Mouse (Mus musculus) lung, embryonic 15.5 days (tissue): ENCODE results near the gene Kif26a. TPM values are rescaled to one million over a fixed set of nuclear protein-coding genes. Genes with fewer than 3 reads are reported as not detected.

Experiments
- ATAC-seq: fragments of 200-750 bp; cut with Nextera tagmentation; 2 replicates; pipeline ENCODE4 v1.8.0; 2017; ENCODE audit warnings: moderate number of reproducible peaks, borderline replicate concordance; ENCODE audit not compliant: low FRiP score, low TSS enrichment; ENCODE audit errors: extremely low read depth
- H3K27ac ChIP-seq: fragments of 300-500 bp; sonication (generic); 2 replicates; pipeline ENCODE4 v1.5.1; 2015; ENCODE audit warnings: moderate library complexity, mild to moderate bottlenecking, inconsistent platforms
- H3K27me3 ChIP-seq: fragments of 300-500 bp; sonication (generic); 2 replicates; pipeline ENCODE4 v1.6.1; 2015; ENCODE audit warnings: inconsistent platforms
- H3K36me3 ChIP-seq: fragments of 300-500 bp; sonication (generic); 2 replicates; pipeline ENCODE4 v1.6.1; 2015; ENCODE audit warnings: inconsistent platforms
- H3K4me1 ChIP-seq: fragments of 300-500 bp; sonication (generic); 2 replicates; pipeline ENCODE4 v1.6.1; 2015; ENCODE audit warnings: inconsistent platforms
- H3K4me2 ChIP-seq: fragments of 300-500 bp; sonication (generic); 2 replicates; pipeline ENCODE4 v1.6.1; 2015; ENCODE audit warnings: inconsistent platforms, mild to moderate bottlenecking, moderate library complexity
- H3K4me3 ChIP-seq: fragments of 300-500 bp; sonication (generic); 2 replicates; pipeline ENCODE4 v1.5.1; 2015; ENCODE audit warnings: mild to moderate bottlenecking, inconsistent platforms
- H3K9ac ChIP-seq: fragments of 300-500 bp; sonication (generic); 2 replicates; pipeline ENCODE4 v1.6.1; 2015; ENCODE audit warnings: inconsistent platforms
- H3K9me3 ChIP-seq: fragments of 300-500 bp; sonication (generic); 2 replicates; pipeline ENCODE4 v1.6.1; 2016; ENCODE audit warnings: inconsistent platforms
- WGBS: fragments of 180-500 bp; shearing (Covaris S2); methylation state at CpG from one replicate; pipeline ENCODE4 v1.1.7; 2015; 5-methylcytosine and 5-hydroxymethylcytosine counted together
- polyA plus RNA-seq: library from polyadenylated mRNA; unstranded; fragments of >200 nt; fragmentation: Nextera tagmentation; extraction: Ambion mirVana; gene quantifications from 2 replicates; pipeline ENCODE4 v1.2.1, GENCODE M21; 2015

The Kif26a gene
- polyA plus RNA-seq, 1 experiment from 2014 or later = 3.2 TPM

- 11% methylated on average over 32 of the region's 32 CpGs for WGBS
- Histone ChIP-seq H3K9ac (peak overlapping the region; percentile 62), H3K27ac (peak overlapping the region; percentile 88; the same call in 1 of the 2 replicates)
Observed at GRCm38 (mm10) chr12:112130957-112131356, 15.1 kb upstream of the Kif26a start.

GRCm38 (mm10) chr12:112140231-112140630 lies 5.8 kb upstream of the Kif26a start:
- peaks cover 50% of the 10 kb centered on the region for H3K27me3 ChIP-seq
- WGBS = 4% methylated on average over 5 of the region's 5 CpGs
- no peak for ATAC-seq

More at GRCm38 (mm10) chr12:112130957-112131356, 15.1 kb upstream of the Kif26a start:
- Histone ChIP-seq H3K27me3 (peaks cover 30% of the 10 kb centered on the region), H3K4me2 (peak overlapping the region; percentile 90), H3K36me3 (no peaks in the 10 kb centered on the region), H3K4me1 (peaks cover 19% of the 10 kb centered on the region), H3K9me3 (no peaks in the 10 kb centered on the region), H3K4me3 (peak overlapping the region; percentile 75)
- peak; percentile 20; the same call in 1 of the 2 replicates for ATAC-seq

DNA sequence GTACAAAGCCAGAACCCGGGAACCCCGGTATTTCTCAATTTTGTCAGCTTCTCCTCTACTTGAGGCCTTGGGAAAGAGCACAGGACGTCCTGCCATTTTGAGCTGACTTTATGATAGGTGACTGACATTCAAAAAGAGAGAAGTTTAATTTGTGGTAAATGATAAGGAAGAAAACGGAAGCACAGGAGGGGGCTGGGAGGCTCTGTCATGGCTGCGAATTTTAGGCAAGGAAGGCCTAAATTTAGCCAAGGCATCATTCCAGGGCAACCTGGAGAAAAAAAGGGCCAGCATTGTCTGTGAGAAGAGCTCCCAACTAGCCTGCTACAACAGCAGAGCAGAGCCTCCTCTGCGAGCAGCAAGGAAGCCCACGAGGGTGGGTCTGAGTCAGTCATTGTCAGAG lies 5.3 kb upstream of the Kif26a start:
- no peak overlapping the region for H3K9ac ChIP-seq
- no peak overlapping the region for H3K27ac ChIP-seq
- H3K9me3 ChIP-seq = no peaks in the 10 kb centered on the region
- H3K27me3 ChIP-seq = peaks cover 54% of the 10 kb centered on the region
- no peak overlapping the region for H3K4me2 ChIP-seq
- peaks cover 21% of the 10 kb centered on the region for H3K4me1 ChIP-seq
- ATAC-seq = no peak
- H3K36me3 ChIP-seq = no peaks in the 10 kb centered on the region
- 56% methylated on average over 7 of the region's 7 CpGs for WGBS
- no peak overlapping the region for H3K4me3 ChIP-seq

More at GRCm38 (mm10) chr12:112140231-112140630, 5.8 kb upstream of the Kif26a start:
- H3K27ac ChIP-seq = no peak overlapping the region
- H3K4me3 ChIP-seq = no peak overlapping the region
- no peaks in the 10 kb centered on the region for H3K36me3 ChIP-seq
- H3K4me2 ChIP-seq = no peak overlapping the region
- H3K9me3 ChIP-seq = no peaks in the 10 kb centered on the region
- H3K9ac ChIP-seq = no peak overlapping the region
- H3K4me1 ChIP-seq = peaks cover 16% of the 10 kb centered on the region

DNA sequence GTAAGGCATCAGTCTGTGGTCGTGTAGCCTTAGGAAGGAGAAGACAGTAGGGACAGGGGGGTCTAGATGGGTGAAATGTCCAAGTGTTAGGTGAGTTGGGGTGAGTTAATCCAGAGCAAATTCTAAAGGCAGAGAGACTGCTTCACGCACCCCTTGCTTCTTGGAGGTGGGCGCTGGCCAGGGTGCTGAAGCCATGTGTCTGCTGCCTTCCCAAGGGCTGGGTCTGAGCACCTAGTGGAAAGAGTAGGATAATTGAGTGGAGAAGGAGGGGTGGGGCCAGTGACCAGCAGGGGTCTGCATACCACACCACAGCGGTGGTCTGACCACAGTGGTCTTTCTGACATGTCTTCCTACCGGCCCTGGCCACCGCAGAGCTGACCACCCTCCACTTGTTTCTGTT lies 4.7 kb upstream of the Kif26a start:
- H3K36me3 ChIP-seq = no peaks in the 10 kb centered on the region
- no peak overlapping the region for H3K27ac ChIP-seq
- H3K27me3 ChIP-seq = peaks cover 58% of the 10 kb centered on the region
- ATAC-seq = no peak
- 4% methylated on average over 6 of the region's 6 CpGs for WGBS
- H3K4me1 ChIP-seq = peaks cover 27% of the 10 kb centered on the region
- no peaks in the 10 kb centered on the region for H3K9me3 ChIP-seq
- no peak overlapping the region for H3K9ac ChIP-seq
- no peak overlapping the region for H3K4me3 ChIP-seq
- H3K4me2 ChIP-seq = no peak overlapping the region

- H3K4me1 ChIP-seq = peaks cover 42% of the 10 kb centered on the region
- peaks cover 74% of the 10 kb centered on the region for H3K27me3 ChIP-seq
- no peak overlapping the region for H3K9ac ChIP-seq
- WGBS = 6% methylated on average over 14 of the region's 14 CpGs
- no peak for ATAC-seq
- H3K36me3 ChIP-seq = no peaks in the 10 kb centered on the region
- no peaks in the 10 kb centered on the region for H3K9me3 ChIP-seq
- H3K4me2 ChIP-seq = peak overlapping the region; percentile 93
- no peak overlapping the region for H3K27ac ChIP-seq
- peak overlapping the region; percentile 34; the same call in 1 of the 2 replicates for H3K4me3 ChIP-seq
Observed at GRCm38 (mm10) chr12:112143116-112143832, 2.7 kb upstream of the Kif26a start.

DNA sequence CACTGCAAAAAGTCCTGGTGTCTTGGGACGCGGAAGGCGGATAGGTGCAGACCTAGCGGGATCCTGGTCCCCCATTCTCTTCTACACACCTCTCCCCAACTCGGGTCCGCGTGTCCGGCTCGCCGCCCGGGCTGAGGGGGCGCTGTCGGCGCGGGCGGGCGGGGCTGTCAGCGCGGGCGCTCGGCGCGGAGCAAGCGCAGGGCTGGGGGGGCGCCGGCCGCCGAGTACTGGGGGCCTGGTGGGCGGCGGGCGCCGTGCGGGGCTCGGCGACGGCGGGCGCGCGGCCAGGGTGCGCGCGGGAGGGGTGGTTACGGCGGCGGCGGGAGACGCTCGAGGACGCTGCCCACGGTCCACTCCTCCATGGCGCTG lies 2.2 kb upstream of the Kif26a start:
- Histone ChIP-seq H3K9ac (peak overlapping the region; percentile 13; the same call in 1 of the 2 replicates), H3K4me1 (peaks cover 42% of the 10 kb centered on the region), H3K4me2 (peak overlapping the region; percentile 93), H3K27me3 (peaks cover 74% of the 10 kb centered on the region), H3K9me3 (no peaks in the 10 kb centered on the region), H3K4me3 (peak overlapping the region; percentile 34), H3K36me3 (no peaks in the 10 kb centered on the region), H3K27ac (no peak overlapping the region)
- ATAC-seq = no peak
- WGBS = 0% methylated on average over 22 of the region's 52 CpGs

DNA sequence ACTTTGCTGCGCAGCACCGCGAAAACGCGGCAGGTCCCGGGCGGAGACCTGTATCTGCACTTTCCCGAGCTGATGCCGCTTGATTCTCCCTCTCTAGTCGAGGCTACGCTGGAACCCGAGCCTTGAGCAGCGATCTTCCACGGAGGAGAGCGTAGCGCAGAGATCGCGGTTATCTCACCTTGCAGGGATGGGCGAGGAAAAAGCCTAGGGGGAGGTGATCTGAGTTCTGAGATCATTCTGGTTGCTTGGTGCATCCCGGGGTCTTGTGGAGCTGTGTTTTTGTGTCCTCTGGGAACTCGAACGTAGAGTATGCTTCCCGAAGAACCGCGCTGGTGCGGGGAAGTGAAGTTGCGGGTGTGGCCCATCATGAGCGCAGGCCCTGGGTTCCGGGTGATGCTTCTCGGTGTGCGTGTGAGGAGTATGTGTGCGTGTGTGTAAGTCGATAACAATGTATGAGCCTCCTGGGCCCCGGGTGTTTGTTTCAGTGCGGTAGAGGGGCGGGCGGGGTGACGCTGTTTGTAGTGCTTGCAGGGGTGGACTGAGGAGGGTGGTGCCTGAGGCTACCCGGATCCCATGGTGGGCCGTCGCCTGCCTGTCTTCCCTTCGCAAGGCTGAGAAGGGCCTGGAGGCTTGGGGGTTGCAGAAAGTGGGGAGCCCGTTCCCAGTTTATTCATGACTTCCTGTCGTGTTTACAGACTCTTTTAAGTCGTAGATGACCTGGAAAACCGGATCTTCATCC lies 1.5 kb upstream of the Kif26a start:
- Histone ChIP-seq H3K4me3 (peak overlapping the region; percentile 34), H3K27ac (no peak overlapping the region), H3K27me3 (peaks cover 74% of the 10 kb centered on the region), H3K36me3 (no peaks in the 10 kb centered on the region), H3K9me3 (no peaks in the 10 kb centered on the region), H3K4me1 (peaks cover 42% of the 10 kb centered on the region), H3K4me2 (peak overlapping the region; percentile 93), H3K9ac (peak overlapping the region; percentile 13; the same call in 1 of the 2 replicates)
- ATAC-seq = no peak
- WGBS = under 1% methylated on average over 46 of the region's 46 CpGs

GRCm38 (mm10) chr12:112145211-112145874 lies 665 bp upstream of the Kif26a start:
- Histone ChIP-seq H3K27ac (no peak overlapping the region), H3K9ac (peak overlapping the region; percentile 15; the same call in 1 of the 2 replicates), H3K36me3 (no peaks in the 10 kb centered on the region), H3K4me3 (peak overlapping the region; percentile 53), H3K4me1 (peaks cover 49% of the 10 kb centered on the region), H3K27me3 (peaks cover 74% of the 10 kb centered on the region), H3K9me3 (no peaks in the 10 kb centered on the region), H3K4me2 (peak overlapping the region; percentile 93)
- ATAC-seq = peak; percentile 29; the same call in 1 of the 2 replicates
- WGBS = 0% methylated on average over 37 of the region's 37 CpGs

- Histone ChIP-seq H3K9me3 (no peaks in the 10 kb centered on the region), H3K4me2 (peak overlapping the region; percentile 93), H3K27ac (peak overlapping the region; percentile 25; the same call in 1 of the 2 replicates), H3K36me3 (no peaks in the 10 kb centered on the region), H3K4me3 (peak overlapping the region; percentile 53), H3K27me3 (peaks cover 54% of the 10 kb centered on the region), H3K9ac (peak overlapping the region; percentile 42; the same call in 1 of the 2 replicates), H3K4me1 (peaks cover 55% of the 10 kb centered on the region)
- 40% methylated on average over 5 of the region's 5 CpGs for WGBS
- no peak for ATAC-seq
Observed at GRCm38 (mm10) chr12:112147365-112147764, 1.4 kb downstream of the Kif26a start.

DNA sequence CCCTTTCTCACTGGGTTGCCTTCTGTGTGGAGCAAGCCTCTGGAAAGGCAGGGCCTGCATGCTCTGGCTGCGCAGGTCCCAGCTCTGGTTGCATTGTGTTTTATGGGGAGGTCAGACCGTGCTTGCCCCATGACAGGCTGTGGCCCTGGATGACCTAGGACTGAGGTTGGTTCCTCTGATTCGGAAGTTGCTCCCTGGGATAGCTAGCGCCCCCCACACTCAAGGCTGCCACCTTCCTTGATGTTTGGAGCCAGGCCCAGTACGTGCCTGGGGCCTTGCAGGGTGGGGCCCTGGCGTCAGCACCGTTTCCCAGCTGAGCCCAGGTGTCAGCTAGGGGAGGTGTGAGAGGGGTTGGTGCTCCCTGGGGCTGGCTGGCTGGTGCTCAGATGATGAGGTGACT lies 4.0 kb downstream of the Kif26a start:
- 54% methylated on average over 7 of the region's 7 CpGs for WGBS
- H3K27me3 ChIP-seq = peaks cover 28% of the 10 kb centered on the region
- H3K27ac ChIP-seq = no peak overlapping the region
- no peaks in the 10 kb centered on the region for H3K9me3 ChIP-seq
- H3K9ac ChIP-seq = peak overlapping the region; percentile 11; the same call in 1 of the 2 replicates
- H3K36me3 ChIP-seq = no peaks in the 10 kb centered on the region
- ATAC-seq = no peak
- H3K4me1 ChIP-seq = peaks cover 45% of the 10 kb centered on the region
- H3K4me3 ChIP-seq = no peak overlapping the region
- no peak overlapping the region for H3K4me2 ChIP-seq

DNA sequence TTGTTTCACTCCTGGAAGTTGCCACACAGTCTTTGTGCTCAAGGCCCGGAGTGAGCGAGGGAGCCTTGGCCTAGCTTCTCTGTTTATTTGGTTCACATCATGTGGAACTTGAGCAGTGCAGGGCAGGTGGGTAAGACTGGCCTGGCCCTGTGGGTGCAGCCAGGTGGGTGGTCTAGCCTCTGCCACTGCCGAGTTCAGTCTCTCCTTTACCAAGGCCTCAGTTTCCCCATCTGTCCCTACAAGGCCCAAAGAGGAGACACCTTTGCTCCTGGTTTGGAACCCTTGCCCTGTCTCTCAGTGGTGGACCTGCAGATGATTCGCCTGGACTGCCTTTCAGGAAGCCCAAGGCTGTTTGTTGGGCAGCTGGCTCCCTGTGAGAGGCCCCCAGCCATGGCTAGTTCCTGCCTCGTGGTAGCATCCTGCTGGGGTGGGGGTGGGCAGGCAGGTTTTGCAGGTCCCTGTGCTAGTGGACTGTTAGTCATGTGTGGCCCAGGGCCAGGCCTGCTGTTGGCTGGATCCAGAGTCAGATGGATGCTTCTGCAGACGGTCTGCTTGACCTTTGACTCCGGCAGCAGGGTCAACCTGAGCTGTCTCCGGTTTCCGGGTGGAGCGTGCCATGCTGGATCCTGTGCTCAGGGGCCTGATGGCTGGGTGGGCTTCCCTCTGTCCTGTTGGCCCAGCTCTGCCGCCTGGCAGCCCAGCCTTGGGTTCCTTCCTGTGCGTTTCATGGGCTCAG lies 5.4 kb downstream of the Kif26a start:
- Histone ChIP-seq H3K4me2 (no peak overlapping the region), H3K27ac (peak overlapping the region; percentile 73), H3K9ac (no peak overlapping the region), H3K4me1 (peaks cover 41% of the 10 kb centered on the region), H3K36me3 (no peaks in the 10 kb centered on the region), H3K4me3 (no peak overlapping the region), H3K27me3 (peaks cover 16% of the 10 kb centered on the region), H3K9me3 (no peaks in the 10 kb centered on the region)
- no peak for ATAC-seq
- WGBS = 32% methylated on average over 12 of the region's 12 CpGs
